Comparison of ENCODE assay signal across 13 mouse cellular contexts in the genomic region with DNA sequence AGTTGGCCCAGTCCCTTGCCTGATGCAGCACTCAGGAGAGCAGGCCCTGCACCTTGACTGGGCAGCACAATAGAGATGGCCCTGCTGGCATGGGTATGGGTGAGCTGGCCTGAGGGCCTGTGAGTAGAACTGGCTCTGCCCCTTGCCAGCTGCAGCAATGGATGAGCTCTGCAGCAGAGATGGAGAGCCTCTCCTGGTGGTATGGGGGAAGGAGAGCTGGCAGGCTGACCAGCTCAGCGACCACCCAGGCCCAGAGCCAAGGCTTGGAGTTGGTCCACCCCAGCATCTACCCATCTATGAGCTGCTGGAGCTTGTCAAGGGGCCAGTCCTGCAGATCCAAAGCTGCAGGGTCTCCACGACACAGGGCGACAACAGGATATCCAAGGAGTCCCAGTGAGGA.
"Had no signal": no experiment of that assay in that cellular context is flagged by ENCODE, and none has a peak within 500 bp of the region (broad histone marks: within the 10 kb centered on the region; RNA-seq: fewer than 3 reads in every experiment).

No protein-coding gene starts in this region.

- DNase-seq: kidney, adult 2 months; kidney, postnatal 10 days; kidney, postnatal 36 days; layer of hippocampus, postnatal 36 days; liver; lung, adult 18-20 months; lung, postnatal 10 days; lung, postnatal 36 days; retina, postnatal 1 day; right cerebral cortex, postnatal 25 days; thymus, postnatal 25 days had no signal

- ATAC-seq: liver, embryonic 12.5 days; midbrain, embryonic 13.5 days had no signal
